Mouse (Mus musculus) heart, adult 2 months (tissue): Measurements from ENCODE around the gene Gm21830.

Source experiments
- CTCF ChIP-seq: fragments of 200-600 bp; IDR thresholded peaks from 2 replicates; pipeline ENCODE4 v1.8.1; 2022; ENCODE audit warnings: antibody characterized with exemption, mild to moderate bottlenecking, moderate library complexity
- POLR2A ChIP-seq: fragments of 200-500 bp; IDR thresholded peaks from 2 replicates; pipeline ENCODE4 v1.6.1; 2011; ENCODE audit warnings: mild to moderate bottlenecking, low read depth, low read length, control low read depth; ENCODE audit not compliant: insufficient read depth

DNA sequence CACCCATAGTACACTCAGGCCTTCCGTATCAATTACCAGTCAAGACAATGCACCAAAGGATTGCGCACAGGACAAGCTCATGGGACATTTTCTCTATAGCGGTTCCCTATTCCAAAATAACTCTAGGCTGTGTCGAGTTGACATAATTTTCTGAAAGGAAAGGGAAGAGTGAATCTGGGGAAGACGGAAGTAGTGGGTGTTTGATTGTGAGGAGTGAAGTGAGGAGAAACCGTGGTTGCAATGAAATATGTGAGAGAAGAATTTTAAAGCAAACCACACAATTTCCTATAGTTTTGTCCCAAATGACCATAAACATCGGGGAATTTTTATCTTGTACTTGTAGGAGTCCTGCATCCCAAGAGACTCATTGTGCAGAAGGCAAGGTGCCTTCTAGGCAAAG is 53.5 kb downstream of the Gm21830 start:
- TF ChIP-seq POLR2A (no peak), CTCF (no peak)
